Mouse (Mus musculus) testis, adult 10 weeks (tissue): ENCODE data around the gene Aldh16a1. TPM values are rescaled to one million over a fixed set of nuclear protein-coding genes. Genes with fewer than 3 reads are reported as not detected.

Source experiments
- polyA plus RNA-seq: library from polyadenylated mRNA; stranded (reverse); fragments of 350-450 nt; fragmentation: Illumina TruSeq; extraction: RNeasy Lipid Tissue Mini Kit (QIAGEN cat#74804); gene quantifications from one replicate; pipeline ENCODE4 v1.2.3, GENCODE M21; 2014; ENCODE audit warnings: low read depth, low replicate concordance

Aldh16a1 gene
- polyA plus RNA-seq, result 1.1 TPM

GRCm38 (mm10) chr7:45154096-45154992 is at the start of gene Aldh16a1, which contains the start of gene Pih1d1:
TSS of gene Aldh16a1 (minus strand) at chr7:45154584.
TSS of gene Pih1d1 (plus strand) at chr7:45154303.

GRCm38 (mm10) chr7:45180896-45181477 is 26.6 kb upstream of the Aldh16a1 start, which contains the start of gene Pth2:
TSS of gene Pth2 (plus strand) at chr7:45180995.

GRCm38 (mm10) chr7:45179469-45179868 is 25.1 kb upstream of the Aldh16a1 start, which contains the start of gene Gfy:
TSS of gene Gfy (minus strand) at chr7:45179569.

GRCm38 (mm10) chr7:45163735-45164490 is 9.5 kb upstream of the Aldh16a1 start, which contains the start of gene Slc17a7:
TSS of gene Slc17a7 (plus strand) at chr7:45163949.

GRCm38 (mm10) chr7:45135993-45136567 is 18.3 kb downstream of the Aldh16a1 start, which contains the start of the genes Gm45713 and Flt3l:
TSS of gene Gm45713 (minus strand) at chr7:45136231.
TSS of gene Flt3l (minus strand) at chr7:45136432.

GRCm38 (mm10) chr7:45128624-45129246 is 25.6 kb downstream of the Aldh16a1 start, which contains the start of gene Rpl13a:
TSS of gene Rpl13a (minus strand) at chr7:45128761.

GRCm38 (mm10) chr7:45124224-45125143 is 29.9 kb downstream of the Aldh16a1 start, which contains the start of gene Rps11:
TSS of gene Rps11 (minus strand) at chr7:45124439.

GRCm38 (mm10) chr7:45103652-45104180 is 50.7 kb downstream of the Aldh16a1 start, which contains the start of gene Fcgrt:
TSS of gene Fcgrt (minus strand) at chr7:45103851.

GRCm38 (mm10) chr7:45092048-45092447 is 62.3 kb downstream of the Aldh16a1 start, which contains the start of gene Rcn3:
TSS of gene Rcn3 (minus strand) at chr7:45092221.

Other genes with a start within 250 kb of the Aldh16a1 start
- gene Ap2a1, start 225.1 kb downstream of the Aldh16a1 start, polyA plus RNA-seq, result 104 TPM
- 11.2 TPM for gene Tsks, start 211.4 kb downstream of the Aldh16a1 start, polyA plus RNA-seq
- 9.3 TPM for gene Cpt1c, start 179.7 kb downstream of the Aldh16a1 start, polyA plus RNA-seq
- 8.0 TPM for gene Prmt1, start 168.0 kb downstream of the Aldh16a1 start, polyA plus RNA-seq
- 18.4 TPM for gene Irf3, start 156.9 kb downstream of the Aldh16a1 start, polyA plus RNA-seq
- gene Bcl2l12, start 155.9 kb downstream of the Aldh16a1 start, polyA plus RNA-seq, result 1.5 TPM
- 3.3 TPM for gene Scaf1, start 138.2 kb downstream of the Aldh16a1 start, polyA plus RNA-seq
- 1.8 TPM for gene Rras, start 136.6 kb downstream of the Aldh16a1 start, polyA plus RNA-seq
- 0.24 TPM for gene Prr12, start 101.7 kb downstream of the Aldh16a1 start, polyA plus RNA-seq
- 4.6 TPM for gene Nosip, start 92.2 kb downstream of the Aldh16a1 start, polyA plus RNA-seq
- 2.7 TPM for gene Prrg2, start 91.9 kb downstream of the Aldh16a1 start, polyA plus RNA-seq
- gene Rcn3, start 62.4 kb downstream of the Aldh16a1 start, polyA plus RNA-seq, result not detected
- gene Fcgrt, start 50.7 kb downstream of the Aldh16a1 start, polyA plus RNA-seq, result 1.4 TPM
- gene Rps11, start 30.1 kb downstream of the Aldh16a1 start, polyA plus RNA-seq, result 157 TPM
- 133 TPM for gene Rpl13a, start 25.8 kb downstream of the Aldh16a1 start, polyA plus RNA-seq
- not detected for gene Gm45713, start 18.4 kb downstream of the Aldh16a1 start, polyA plus RNA-seq
- gene Flt3l, start 18.2 kb downstream of the Aldh16a1 start, polyA plus RNA-seq, result 1.5 TPM
- gene Pih1d1, start 281 bp downstream of the Aldh16a1 start, polyA plus RNA-seq, result 10.2 TPM
- gene Slc17a7, start 9.4 kb upstream of the Aldh16a1 start, polyA plus RNA-seq, result 2.7 TPM
- gene Gfy, start 25.0 kb upstream of the Aldh16a1 start, polyA plus RNA-seq, result 3.5 TPM
- not detected for gene Pth2, start 26.4 kb upstream of the Aldh16a1 start, polyA plus RNA-seq
- 0.49 TPM for gene Ccdc155, start 50.3 kb upstream of the Aldh16a1 start, polyA plus RNA-seq
- gene Dkkl1, start 57.6 kb upstream of the Aldh16a1 start, polyA plus RNA-seq, result 186 TPM
- gene Tead2, start 61.2 kb upstream of the Aldh16a1 start, polyA plus RNA-seq, result 2.0 TPM
- gene Cd37, start 84.5 kb upstream of the Aldh16a1 start, polyA plus RNA-seq, result 0.70 TPM
- gene Slc6a16, start 86.5 kb upstream of the Aldh16a1 start, polyA plus RNA-seq, result 10.2 TPM
- gene Slc6a21, start 122.9 kb upstream of the Aldh16a1 start, polyA plus RNA-seq, result 50.8 TPM
- 0.74 TPM for gene Trpm4, start 179.2 kb upstream of the Aldh16a1 start, polyA plus RNA-seq
- 0.08 TPM for gene Hrc, start 180.7 kb upstream of the Aldh16a1 start, polyA plus RNA-seq
- not detected for gene Ppfia3, start 212.4 kb upstream of the Aldh16a1 start, polyA plus RNA-seq
- gene Lin7b, start 216.0 kb upstream of the Aldh16a1 start, polyA plus RNA-seq, result 0.39 TPM
- 109 TPM for gene Snrnp70, start 241.2 kb upstream of the Aldh16a1 start, polyA plus RNA-seq